Mouse (Mus musculus): ENCODE data around the gene Olfml2a. TPM values are rescaled to one million over a fixed set of nuclear protein-coding genes. Genes with fewer than 3 reads are reported as not detected.

The Olfml2a gene
- polyA plus RNA-seq, 2 experiments from 2014 or later: 0.16 TPM; not detected in 1

GRCm38 (mm10) chr2:39012768-39013279, 81.0 kb downstream of the Olfml2a start:
- ATAC-seq: no peak

Other genes starting within 250 kb of the Olfml2a start
- gene Nr5a1, start 217.4 kb upstream of the Olfml2a start, polyA plus RNA-seq (2017; shearing (Covaris generic)): not detected
- gene Nr6a1, start 4.3 kb upstream of the Olfml2a start, polyA plus RNA-seq (2017; shearing (Covaris generic)): under 1 TPM; 0.37 to 0.40 TPM
- 1 to 10 TPM; 1.1 TPM for gene Wdr38, start 65.5 kb downstream of the Olfml2a start, polyA plus RNA-seq (2017; shearing (Covaris generic))
- gene Arpc5l, start 73.4 kb downstream of the Olfml2a start, polyA plus RNA-seq (2017; shearing (Covaris generic)): 100 to 1,000 TPM; 120 to 136 TPM
- gene Rpl35, start 73.6 kb downstream of the Olfml2a start, polyA plus RNA-seq (2017; shearing (Covaris generic)): 1,000 to 10,000 TPM; 1,939 to 1,985 TPM
- 10 to 100 TPM; 23.8 to 26.3 TPM for gene Golga1, start 133.6 kb downstream of the Olfml2a start, polyA plus RNA-seq (2017; shearing (Covaris generic))